Mouse (Mus musculus) 416B (cell line): ENCODE results near the gene 1110059E24Rik.
"Not testable (repeated sequence)": the region's sequence is repeated elsewhere in the genome, so short reads cannot be mapped to it uniquely, and the experiment has no call there.

Source experiments
- DNase-seq: peaks from one replicate; pipeline ENCODE4 v3.0.0; 2011; ENCODE audit warnings: low read depth

Gene 1110059E24Rik

DNA sequence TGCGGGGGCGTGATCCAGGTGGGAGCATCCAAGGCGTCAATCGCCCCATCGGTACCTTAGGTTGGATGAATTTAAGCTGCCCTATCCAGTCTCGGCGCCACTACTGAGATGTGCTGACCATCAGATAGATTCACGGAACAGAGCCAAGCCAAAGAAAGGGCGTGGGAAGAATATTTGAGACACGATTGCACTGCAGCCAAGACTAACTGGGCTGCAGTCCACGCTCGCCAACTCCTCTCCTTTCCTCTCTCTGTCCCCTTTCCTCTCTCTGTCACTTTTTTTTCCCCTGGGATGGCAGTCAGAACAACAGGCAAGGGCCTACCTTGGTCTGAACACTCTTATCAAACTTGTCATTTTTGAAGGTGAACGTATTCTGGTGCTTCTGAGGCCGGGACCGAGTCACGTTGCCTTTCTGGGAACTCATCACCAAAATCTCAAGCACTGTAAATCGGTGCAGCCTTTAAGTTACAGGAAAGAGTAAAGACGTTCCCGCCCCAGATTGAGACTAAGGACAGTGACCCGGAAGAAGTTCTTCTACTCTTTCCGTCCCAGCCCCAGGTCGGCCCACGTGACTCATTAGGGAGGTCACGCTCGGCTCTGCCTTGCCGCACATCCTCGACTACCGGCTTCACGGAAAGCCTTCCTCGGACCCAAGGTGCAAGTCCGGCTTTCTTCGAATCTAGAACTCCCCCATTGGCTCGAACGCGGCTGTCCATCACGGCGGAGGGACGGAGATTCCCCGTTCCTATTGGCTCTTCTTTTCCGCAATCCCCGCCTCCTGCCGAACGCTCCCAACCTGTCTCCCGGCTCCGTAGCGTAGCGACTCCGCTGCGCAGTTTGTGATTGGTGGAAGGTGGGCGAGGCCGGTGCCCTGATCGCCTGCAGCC is at the start of gene 1110059E24Rik:
1110059E24Rik (minus strand) TSS at position 692 of the 887 bp plus-strand sequence.
- DNase-seq = peak; percentile 100

DNA sequence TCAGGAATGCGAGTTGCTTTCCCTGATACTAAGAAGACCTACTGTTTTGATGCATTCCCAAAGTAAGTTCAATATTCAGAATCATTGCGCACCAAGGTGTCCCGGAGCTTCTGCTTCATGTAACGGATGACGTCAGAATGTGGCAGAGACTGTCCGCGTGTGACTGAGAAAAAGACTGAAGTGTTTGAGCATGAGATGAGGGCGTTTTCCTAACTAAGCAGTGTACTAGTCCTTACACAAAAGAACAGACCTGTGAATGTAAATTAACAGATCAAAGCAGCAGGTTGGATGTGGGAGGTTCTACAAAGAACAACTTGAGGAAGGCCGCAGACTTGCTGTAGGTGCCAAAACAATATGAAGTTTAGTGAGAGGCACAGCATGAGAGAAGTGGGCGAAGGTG is 28.2 kb upstream of the 1110059E24Rik start:
- DNase-seq = no peak

DNA sequence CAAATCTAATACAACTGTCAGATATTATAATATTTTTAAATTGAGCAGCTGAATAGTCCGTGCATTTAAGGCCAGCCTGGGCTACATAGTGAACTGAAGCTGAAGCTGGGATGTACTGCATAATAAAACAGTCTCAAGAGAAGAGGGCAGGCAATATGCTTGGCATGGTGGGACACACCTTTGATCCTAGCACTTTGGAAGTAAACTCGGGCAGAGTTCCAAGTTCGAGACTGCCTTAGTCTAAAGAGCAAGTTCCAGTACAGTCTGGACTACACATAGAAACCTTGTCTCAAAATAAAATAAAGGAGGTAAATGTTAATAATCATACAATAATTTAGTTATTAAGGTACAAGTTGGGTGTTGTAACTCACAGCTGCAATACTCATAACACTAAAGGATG is 27.3 kb upstream of the 1110059E24Rik start:
- no peak for DNase-seq

DNA sequence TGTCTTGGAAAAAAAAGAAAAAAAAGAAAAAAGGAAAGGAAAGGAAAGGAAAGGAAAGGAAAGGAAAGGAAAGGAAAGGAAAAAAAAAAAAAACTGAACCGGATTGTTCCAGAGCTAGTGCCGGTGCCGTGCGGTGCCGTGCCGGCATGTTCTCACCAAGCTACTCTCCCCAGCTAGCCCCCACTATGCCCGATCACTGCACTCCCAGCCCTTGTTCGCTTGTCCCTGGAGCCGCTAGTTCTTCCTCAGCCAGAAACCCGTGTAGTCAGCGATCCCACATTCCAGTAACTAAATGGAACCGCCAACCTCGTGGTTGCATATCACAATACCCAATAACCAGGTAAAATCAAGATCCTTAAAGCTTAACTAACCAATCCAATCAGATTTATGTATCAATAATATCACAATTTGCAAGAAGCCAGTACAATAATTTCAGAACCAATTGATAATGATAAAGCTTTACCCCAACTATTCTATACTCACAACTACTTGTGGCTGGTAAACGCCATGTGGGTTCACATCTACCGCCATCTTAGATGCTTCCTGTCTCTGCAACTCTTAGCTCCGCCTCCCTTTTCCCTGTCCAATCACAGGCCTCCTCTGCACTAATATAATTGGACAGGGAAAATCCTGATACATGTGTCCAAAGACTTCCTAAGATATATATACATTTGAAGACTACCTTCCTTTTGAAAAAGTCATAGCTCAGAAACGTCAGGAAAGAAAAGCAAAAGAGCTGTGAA is 21.7 kb upstream of the 1110059E24Rik start:
- no peak for DNase-seq

DNA sequence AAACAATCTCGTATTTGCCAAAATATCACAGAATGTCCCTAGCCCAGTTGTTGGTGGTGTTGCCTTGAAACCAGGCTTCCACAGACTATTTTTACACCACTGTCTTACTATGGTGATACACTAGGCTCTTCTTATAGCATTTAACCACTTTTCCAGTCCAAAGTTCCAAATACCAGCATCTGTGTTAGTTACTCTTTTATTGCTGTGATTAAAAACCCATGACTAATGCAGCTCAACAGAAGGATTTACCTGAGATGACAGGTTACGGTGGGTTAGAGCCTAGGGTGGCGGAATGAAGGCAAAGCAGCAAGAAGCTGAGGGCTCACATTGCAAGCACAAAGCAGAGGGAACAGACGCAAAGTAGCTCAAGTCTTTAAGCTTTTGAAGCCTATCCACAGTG is 16.9 kb upstream of the 1110059E24Rik start:
- DNase-seq = no peak

DNA sequence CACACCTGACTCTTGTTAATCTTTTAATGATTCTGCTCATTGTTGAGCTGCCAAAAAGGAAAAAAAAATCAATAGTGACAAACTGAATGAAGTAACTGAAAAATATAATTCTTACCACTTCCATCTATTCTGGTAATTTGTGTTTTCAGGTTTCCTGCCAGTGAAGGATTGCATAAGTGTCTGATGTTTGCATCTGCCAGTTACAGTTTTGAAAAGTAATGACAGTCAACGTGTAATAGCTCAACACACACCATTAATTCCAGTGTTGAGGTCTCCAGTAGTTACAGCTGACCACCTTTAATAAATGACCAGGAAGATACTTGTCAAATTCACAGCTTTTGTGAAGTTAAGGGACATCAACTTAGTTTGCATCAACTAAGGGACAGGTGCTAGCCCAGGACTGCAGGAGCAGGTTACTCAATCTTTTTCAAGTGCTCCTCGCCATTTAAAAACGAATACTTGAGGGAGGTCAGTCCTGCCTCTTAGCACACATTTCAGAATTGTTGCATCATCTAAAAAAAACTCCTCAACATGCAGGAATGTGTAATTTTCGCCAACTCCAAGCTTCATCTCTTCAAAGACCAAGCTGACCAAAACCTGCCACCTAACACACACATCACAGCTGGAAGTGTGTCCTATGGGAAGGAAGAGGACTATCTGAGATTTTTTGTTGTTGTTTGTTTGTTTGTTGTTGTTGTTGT is 11.1 kb upstream of the 1110059E24Rik start:
- DNase-seq = peak; percentile 72

DNA sequence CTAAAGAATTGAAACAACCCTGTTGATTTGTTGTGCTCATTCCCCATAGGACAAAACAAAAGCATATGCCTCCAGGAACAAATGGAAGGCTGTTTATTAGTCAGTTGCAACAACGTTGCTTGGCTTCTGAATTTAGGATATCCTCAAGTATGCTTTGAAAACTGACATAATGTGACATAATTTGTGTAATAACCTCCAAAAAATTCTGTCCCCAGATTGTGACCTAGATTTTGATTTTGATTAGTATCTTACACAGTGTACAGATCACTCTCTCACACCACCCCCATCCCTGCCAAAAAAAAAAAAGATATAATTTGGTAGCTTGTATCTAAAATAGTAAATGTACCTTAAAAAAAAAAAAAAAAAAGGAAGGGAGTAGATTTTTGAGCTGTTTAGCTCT is 8.0 kb upstream of the 1110059E24Rik start:
- no peak for DNase-seq

DNA sequence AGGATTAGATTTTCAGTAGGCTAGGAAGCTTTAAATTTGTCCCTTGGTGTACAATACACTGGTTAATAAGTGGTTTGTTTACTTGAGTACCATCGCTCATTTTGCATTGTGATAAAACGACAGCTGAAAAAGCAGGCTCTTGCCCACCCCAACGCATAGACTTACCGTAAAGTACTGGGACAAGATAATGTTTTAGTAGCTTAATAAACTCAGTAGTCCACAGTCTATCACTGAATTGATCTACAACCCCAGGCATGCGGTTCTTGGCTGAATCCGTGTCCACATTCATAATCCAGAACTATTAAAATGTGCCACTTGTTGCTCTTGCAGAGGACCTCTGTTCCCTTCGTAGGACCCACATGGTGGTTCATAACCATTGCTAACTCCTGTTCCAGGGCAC is 2.0 kb upstream of the 1110059E24Rik start:
- DNase-seq = peak; percentile 39

DNA sequence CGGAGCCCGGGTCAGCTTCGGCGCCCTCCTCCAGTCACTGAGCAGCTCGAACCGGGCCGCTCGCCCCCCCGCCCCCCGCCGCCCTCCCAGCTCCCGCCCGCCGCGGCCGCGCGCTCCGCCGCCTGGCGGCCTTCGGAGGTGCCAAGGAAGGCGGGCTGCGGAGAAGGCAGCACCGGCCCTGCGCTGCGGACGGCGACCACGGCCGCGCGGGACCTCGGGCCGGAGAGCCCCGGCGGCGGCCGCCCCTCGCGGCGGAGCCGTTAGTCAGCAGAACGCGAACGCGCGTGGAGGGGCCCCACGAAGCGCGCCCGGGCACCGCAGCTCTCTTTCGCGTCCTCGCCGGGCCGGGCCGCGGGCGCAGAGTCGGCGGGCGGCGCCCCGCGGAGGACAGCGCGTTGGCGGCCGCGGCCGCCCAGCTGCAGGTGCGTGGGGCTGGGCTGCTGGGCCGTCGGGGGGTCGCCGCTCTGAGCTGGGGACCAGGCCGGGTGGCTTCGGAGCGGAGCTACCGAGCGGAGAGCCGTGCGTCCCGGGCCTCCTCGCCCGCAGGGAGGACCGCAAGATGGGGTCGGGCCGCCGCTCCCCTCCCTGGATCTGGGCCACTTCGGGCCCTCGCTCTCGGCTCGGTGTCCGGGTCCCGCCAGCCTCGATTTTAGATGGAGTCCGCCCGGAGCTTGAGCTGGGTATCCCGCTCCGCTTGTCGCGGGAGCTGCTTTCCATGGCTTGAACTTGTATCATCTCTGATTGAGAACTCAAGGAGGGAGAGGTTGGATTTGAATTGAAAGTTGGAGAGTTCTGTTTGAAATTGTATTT is 601 bp upstream of the 1110059E24Rik start, which contains the start of gene Abhd17b:
Abhd17b (plus strand) TSS at position 14 of the 810 bp plus-strand sequence.
- DNase-seq = no peak

DNA sequence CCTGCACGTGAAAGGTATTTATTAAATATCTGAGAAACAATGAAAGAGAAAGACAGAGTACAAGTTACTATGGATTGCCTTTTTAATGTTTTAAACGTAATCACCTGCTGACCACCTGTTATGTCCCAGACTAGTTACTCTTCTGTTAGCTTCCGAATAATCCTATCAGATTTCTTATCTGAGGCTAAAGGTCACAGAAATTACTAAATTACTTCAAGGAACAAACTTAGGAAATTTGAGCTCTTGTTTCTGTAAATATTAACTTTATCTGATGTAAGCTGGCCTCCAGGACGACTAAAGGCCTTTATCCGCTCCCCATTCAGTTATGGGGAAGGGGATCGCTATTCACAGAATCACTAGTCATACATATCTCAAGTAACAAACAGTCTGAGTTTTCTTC is 1.1 kb downstream of the 1110059E24Rik start:
- DNase-seq = no peak

DNA sequence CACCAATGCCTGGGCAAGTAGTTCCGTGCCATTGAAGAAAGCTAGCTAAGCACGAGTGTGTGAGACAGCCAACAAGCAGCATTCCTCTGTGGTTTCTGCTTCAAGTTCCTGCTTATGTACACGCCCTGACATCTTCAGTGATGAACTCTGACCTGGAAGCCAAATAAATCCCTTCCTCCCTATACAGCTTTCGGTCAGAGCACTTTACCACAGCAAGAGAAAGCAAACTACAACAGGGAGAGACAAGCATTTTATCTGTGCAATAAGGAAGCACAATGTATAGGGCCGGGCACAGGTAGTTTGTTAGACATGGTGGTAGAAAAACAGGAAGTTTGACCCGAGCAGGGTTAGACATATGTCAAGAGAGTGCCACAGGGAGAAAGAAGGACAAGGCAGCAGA is 6.6 kb downstream of the 1110059E24Rik start:
- DNase-seq = no peak

DNA sequence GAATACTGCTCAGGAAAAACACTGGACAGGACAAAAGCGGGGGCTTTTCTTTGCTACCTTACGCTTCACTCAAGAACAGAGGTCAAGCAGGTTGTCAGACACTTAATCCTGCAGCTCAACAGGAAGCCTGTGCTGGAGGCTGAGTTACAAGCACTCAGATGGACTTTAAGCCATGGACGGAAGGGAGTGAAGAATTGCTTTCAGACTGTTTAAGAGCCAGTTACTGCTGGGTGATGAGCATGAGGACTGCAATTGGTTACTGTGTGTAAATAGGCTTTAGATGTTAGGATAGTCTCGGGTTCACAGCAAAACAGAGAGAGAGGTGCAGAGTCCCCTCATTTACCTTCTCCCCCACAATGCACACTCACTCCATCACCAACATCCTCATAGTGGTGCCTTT is 7.5 kb downstream of the 1110059E24Rik start:
- DNase-seq = no peak

DNA sequence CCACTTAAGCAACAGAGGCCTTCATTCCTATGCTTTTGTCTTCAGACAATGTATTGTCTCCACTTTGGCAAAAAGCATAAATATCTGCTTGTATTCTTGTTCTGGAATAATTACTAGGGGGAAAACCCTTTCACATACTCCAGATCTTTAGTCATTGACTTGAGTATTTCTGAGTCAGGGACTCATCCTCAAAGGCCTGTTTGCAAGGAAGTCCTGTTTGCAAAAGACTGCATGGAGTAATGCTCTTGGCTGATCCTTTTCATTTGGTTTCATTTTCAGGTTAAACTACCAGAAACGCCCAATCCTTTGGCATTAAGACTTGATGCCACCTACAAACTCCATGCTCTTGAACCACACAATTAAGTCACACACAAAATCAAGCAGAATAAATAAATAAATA is 8.8 kb downstream of the 1110059E24Rik start:
- DNase-seq = peak; percentile 55

DNA sequence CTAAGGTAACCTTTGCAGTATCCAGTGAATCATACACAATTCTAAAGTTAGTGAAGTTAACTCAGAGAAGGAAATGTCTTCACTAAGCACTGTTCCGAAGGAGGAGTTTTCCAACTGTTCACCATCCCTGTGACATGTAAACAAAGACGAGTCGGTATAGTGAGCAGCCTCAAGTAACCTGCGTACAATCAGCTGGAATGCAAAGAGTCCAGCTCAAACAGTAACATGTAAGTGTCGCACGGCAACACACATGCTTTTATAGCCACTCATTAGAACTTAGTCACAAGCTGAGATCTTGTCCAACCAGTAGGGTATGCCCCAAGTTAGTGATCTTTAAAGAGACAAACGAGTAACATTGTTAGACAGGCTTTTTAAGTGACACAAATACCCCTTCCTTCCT is 15.1 kb downstream of the 1110059E24Rik start:
- no peak for DNase-seq

DNA sequence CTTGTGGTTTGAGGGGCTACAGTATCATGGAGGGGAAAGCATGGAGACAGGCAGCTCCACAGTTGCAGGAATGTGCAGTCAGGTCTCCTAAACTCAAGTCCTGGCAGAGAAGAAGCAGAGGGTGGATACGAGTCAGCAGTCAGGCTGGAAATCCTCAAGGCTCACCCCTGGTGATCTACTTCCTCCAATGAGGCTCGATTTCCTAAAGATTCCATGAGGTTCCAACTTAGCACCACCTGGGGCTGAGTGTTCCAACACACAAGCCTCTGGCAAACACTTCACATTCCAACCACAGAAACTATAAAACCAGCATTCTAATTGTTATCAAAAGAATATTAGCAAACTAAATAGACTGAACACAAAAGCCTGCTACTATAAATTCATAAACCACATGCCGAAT is 15.9 kb downstream of the 1110059E24Rik start:
- peak; percentile 46 for DNase-seq

DNA sequence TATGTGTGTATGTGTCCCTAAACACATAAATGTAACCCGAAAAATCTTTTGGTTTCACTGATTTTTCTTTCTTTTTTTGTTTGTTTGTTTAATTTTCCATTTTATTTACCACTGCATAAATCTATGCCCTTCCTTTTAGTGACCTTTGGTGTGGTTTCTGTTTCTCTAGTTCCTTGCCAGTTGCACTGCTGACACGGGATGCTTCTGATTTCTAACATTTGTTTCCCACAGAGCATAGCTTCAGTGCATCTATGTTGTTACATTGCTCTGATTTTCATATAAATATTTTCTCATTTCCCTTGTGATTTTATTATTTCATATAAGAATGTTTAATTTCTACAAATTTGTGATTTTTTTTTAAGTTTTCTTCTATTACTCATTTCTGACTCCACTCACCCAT is 17.4 kb downstream of the 1110059E24Rik start:
- DNase-seq = no peak

DNA sequence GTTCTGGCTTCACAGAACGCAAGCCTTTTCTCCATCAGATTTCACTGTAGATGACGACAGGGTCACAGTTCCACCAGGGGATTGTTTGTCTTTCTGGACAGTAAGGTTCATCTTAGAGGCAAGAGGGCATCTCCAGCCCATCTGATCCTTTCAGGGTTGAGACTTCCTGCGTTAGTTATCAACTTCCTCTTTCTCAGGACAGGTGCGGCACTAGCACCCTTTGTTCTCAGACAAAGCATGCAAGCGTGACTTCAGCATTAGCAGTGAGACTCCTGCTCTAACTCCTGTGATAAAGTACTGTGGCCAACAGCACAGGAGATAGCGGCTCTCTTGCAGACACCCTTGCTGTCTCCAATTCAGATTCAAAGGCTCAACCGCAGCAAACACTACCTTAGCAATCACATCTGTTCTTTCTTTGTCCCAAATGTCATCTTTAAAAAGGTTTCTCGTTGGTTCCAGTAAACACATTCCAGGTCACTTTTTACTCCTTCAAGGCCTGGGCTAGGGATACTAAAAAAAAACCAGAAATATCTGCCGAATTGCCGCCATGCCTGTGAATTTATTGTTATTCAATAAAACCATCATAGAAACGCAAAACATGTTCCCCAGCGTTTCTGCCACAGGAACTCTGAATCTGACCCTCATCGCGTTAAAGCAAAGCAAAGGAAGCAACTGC is 22.0 kb downstream of the 1110059E24Rik start:
- DNase-seq = peak; percentile 37

DNA sequence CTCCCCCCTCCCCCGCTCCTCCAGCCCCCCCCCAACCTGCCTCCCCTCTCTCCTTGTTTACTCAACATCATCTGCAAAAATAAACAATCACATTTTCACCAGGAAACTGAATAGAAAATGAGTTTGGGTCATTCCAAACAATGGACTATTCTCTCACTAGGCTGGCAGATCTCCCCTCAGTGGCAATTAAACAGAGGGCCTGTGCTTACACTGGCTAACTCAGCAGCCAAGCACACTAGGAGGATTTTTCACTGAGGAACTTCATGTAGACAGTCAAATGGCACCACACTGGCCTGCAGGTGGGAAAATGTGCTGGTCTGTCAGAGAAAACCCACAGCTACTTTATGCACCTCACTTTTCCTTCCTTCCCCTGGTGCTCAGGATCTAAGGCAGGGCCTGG is 23.3 kb downstream of the 1110059E24Rik start:
- DNase-seq = no peak

DNA sequence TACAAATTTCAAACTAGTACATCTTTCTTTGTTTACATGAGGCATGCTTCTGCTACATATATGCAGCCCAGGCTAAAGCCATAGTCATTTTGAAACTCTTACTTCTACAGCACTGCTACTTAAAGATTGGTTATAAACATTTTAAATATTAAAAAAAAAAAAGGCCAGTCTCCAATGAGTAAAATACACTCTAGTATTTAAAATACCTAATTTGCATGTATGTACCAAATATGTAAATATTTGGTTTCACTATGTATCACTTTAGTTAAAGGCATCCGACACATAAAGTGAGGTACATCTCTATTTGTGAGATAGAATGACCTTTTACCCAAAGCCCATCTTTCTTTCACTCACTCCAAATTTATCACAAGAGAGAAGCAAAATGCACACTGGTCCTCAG is 23.7 kb downstream of the 1110059E24Rik start:
- DNase-seq = no peak

DNA sequence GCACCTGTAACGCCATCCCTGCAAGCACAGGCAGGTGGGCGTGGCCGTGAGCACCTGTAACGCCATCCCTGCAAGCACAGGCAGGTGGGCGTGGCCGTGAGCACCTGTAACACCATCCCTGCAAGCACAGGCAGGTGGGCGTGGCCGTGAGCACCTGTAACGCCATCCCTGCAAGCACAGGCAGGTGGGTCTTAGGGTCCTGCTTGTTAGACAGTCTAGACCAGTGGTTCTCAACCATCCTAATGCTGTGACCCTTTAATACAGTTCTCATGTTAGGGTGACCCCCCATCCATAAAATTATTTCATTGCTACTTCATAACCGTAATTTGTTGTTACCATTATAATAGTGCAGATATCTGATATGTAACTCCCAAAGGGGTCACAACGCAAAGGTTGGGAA is 24.3 kb downstream of the 1110059E24Rik start:
- DNase-seq = not testable (repeated sequence)
